Mouse (Mus musculus) gastrocnemius, postnatal 10 days (tissue): ENCODE results near the gene Vmn2r-ps130. TPM values are rescaled to one million over a fixed set of nuclear protein-coding genes. Genes with fewer than 3 reads are reported as not detected.
"Not testable (repeated sequence)": the region's sequence is repeated elsewhere in the genome, so short reads cannot be mapped to it uniquely, and the experiment has no call there.

Source experiments
- DNase-seq: peaks from one replicate; pipeline ENCODE4 v3.0.0; 2021; ENCODE audit warnings: mixed read lengths
- long read RNA-seq, 2 experiments: library from polyadenylated mRNA; stranded (forward); transcript quantifications; one replicate each; pipeline ENCODE4 v2.0.0; 2021
- total RNA-seq, 2 experiments: library from RNA; stranded (reverse); gene quantifications; 2 replicates each; pipeline ENCODE4 v1.2.3; 2021

Gene Vmn2r-ps130
- not detected for total RNA-seq
- long read RNA-seq, experiment 1 = 0 reads
- long read RNA-seq, experiment 2 = 0 reads

DNA sequence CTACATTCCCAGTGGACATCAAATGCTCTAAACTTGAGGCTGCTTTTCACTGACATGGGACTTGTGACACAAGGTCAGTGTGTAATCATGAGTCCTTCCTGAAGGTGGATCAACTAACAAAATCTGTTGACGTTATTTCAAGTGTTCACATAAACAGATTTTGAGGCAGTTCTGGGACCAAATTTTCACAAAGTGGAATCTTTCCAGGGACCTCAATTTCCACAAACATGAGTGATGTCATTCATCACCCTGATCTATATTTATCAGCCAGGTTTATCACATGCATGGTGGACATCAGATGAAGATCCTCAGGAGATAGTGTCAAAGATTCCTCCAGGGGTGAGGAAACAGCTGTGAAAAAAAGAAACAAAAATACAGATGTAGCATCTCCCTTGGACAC lies at the start of gene Vmn2r-ps130:
Gene Vmn2r-ps130, plus strand, starts transcription at position 301 of the 400 bp plus-strand sequence.
- DNase-seq = not testable (repeated sequence)

Other genes with a start within 250 kb of the Vmn2r-ps130 start
- gene Zfp945, start 194.0 kb upstream of the Vmn2r-ps130 start, total RNA-seq = 1 to 10 TPM; 5.0 to 7.9 TPM
- not detected for gene Vmn2r113, start 118.2 kb upstream of the Vmn2r-ps130 start, total RNA-seq
- gene Zfp40, start 132.1 kb downstream of the Vmn2r-ps130 start, total RNA-seq = 1 to 10 TPM; 3.1 to 4.7 TPM